Mouse (Mus musculus): ENCODE data around the gene Nup93. TPM values are rescaled to one million over a fixed set of nuclear protein-coding genes. Genes with fewer than 3 reads are reported as not detected.
A peak's percentile ranks its signal among the peaks of the same experiment; 100 is the strongest.
"Not testable (repeated sequence)": the region's sequence is repeated elsewhere in the genome, so short reads cannot be mapped to it uniquely, and the experiment has no call there.

Gene Nup93
- total RNA-seq (2021), result 10 to 100 TPM; 51.0 to 52.1 TPM

- DNase-seq, result peak; percentile 100
- intact Hi-C loops (cut with DNase I), result no loop called here
Observed at GRCm38 (mm10) chr8:94214252-94215173, at the start of gene Nup93. Nup93 (plus strand) TSS chr8:94214564.

GRCm38 (mm10) chr8:94165772-94166171 is 48.6 kb upstream of the Nup93 start:
- intact Hi-C loops (cut with DNase I); DNase-seq: not testable (repeated sequence)

GRCm38 (mm10) chr8:94167244-94167643 is 47.1 kb upstream of the Nup93 start:
- peak; percentile 89 for DNase-seq
- intact Hi-C loops (cut with DNase I), result no loop called here

- no peak for DNase-seq
- intact Hi-C loops (cut with DNase I), result no loop called here
Observed at GRCm38 (mm10) chr8:94169547-94169946, 44.8 kb upstream of the Nup93 start.

- DNase-seq, result no peak
- intact Hi-C loops (cut with DNase I), result no loop called here
Observed at GRCm38 (mm10) chr8:94171321-94171755, 43.0 kb upstream of the Nup93 start.

- DNase-seq, result peak; percentile 84
- intact Hi-C loops (cut with DNase I), result no loop called here
Observed at GRCm38 (mm10) chr8:94172075-94172808, 42.1 kb upstream of the Nup93 start, which contains the start of gene Mt2. Mt2 (plus strand) TSS chr8:94172664.

- intact Hi-C loops (cut with DNase I), result no loop called here
- peak; percentile 5 for DNase-seq
Observed at GRCm38 (mm10) chr8:94172809-94173732, 41.3 kb upstream of the Nup93 start.

GRCm38 (mm10) chr8:94173848-94174403 is 40.4 kb upstream of the Nup93 start:
- intact Hi-C loops (cut with DNase I), result no loop called here
- DNase-seq, result no peak

GRCm38 (mm10) chr8:94174619-94175213 is 39.6 kb upstream of the Nup93 start:
- DNase-seq, result no peak
- intact Hi-C loops (cut with DNase I), result no loop called here

- intact Hi-C loops (cut with DNase I), result no loop called here
- DNase-seq, result no peak
Observed at GRCm38 (mm10) chr8:94177716-94178390, 36.5 kb upstream of the Nup93 start.

GRCm38 (mm10) chr8:94178857-94179712 is 35.3 kb upstream of the Nup93 start, which contains the start of gene Mt1:
Mt1 (plus strand) TSS chr8:94179082.
- intact Hi-C loops (cut with DNase I), result no loop called here
- DNase-seq, result peak; percentile 81

- DNase-seq, result no peak
- intact Hi-C loops (cut with DNase I), result no loop called here
Observed at GRCm38 (mm10) chr8:94179713-94180560, 34.4 kb upstream of the Nup93 start.

GRCm38 (mm10) chr8:94180561-94180908 is 33.8 kb upstream of the Nup93 start:
- intact Hi-C loops (cut with DNase I), result no loop called here
- DNase-seq, result no peak

- no peak for DNase-seq
Observed at GRCm38 (mm10) chr8:94182055-94182929, 32.1 kb upstream of the Nup93 start.

GRCm38 (mm10) chr8:94183117-94183516 is 31.2 kb upstream of the Nup93 start:
- intact Hi-C loops (cut with DNase I), result no loop called here
- peak; percentile 36 for DNase-seq

More at GRCm38 (mm10) chr8:94182055-94182929, 32.1 kb upstream of the Nup93 start:
- intact Hi-C loops (cut with DNase I), result no loop called here

GRCm38 (mm10) chr8:94184357-94184843 is 30.0 kb upstream of the Nup93 start:
- intact Hi-C loops (cut with DNase I), result no loop called here
- DNase-seq, result no peak

Measured in left cerebral cortex, postnatal 4 days (tissue).